Mouse (Mus musculus) kidney, adult 2 months (tissue): ENCODE results near the gene Lrrk1. TPM values are rescaled to one million over a fixed set of nuclear protein-coding genes. Genes with fewer than 3 reads are reported as not detected.
A peak's percentile ranks its signal among the peaks of the same experiment; 100 is the strongest.
"Not testable (repeated sequence)": the region's sequence is repeated elsewhere in the genome, so short reads cannot be mapped to it uniquely, and the experiment has no call there.

Experiments
- DNase-seq: peaks from one replicate; pipeline ENCODE4 v3.0.0; 2021
- H3K27ac ChIP-seq: fragments of 200-500 bp; 2 replicates; pipeline ENCODE4 v1.5.1; 2012; ENCODE audit warnings: low read depth, low read length, control low read depth, inconsistent platforms; ENCODE audit not compliant: insufficient read depth
- H3K27me3 ChIP-seq: fragments of 200-500 bp; replicated peaks from 2 replicates; pipeline ENCODE4 v1.6.1; 2012; ENCODE audit warnings: mild to moderate bottlenecking, moderate library complexity, low read length, inconsistent platforms; ENCODE audit not compliant: control insufficient read depth, insufficient read depth
- H3K36me3 ChIP-seq: fragments of 200-500 bp; 2 replicates; pipeline ENCODE4 v1.6.1; 2012; ENCODE audit warnings: mild to moderate bottlenecking, moderate library complexity, low read length, inconsistent platforms; ENCODE audit not compliant: control insufficient read depth, insufficient read depth
- H3K4me1 ChIP-seq: fragments of 200-500 bp; 2 replicates; pipeline ENCODE4 v1.6.1; 2011; ENCODE audit warnings: low read length; ENCODE audit not compliant: control insufficient read depth, insufficient read depth
- H3K4me3 ChIP-seq: fragments of 200-500 bp; 2 replicates; pipeline ENCODE4 v1.5.1; 2011; ENCODE audit warnings: mild to moderate bottlenecking, low read depth, low read length, control low read depth; ENCODE audit not compliant: insufficient read depth
- CTCF ChIP-seq: fragments of 200-500 bp; conservative IDR thresholded peaks from 2 replicates; pipeline ENCODE4 v1.5.1; 2011; ENCODE audit warnings: low read depth, mild to moderate bottlenecking, control low read depth, low read length, moderate library complexity, mixed read lengths; ENCODE audit not compliant: insufficient read depth, insufficient read length
- POLR2A ChIP-seq: fragments of 200-500 bp; IDR thresholded peaks from one replicate; pipeline ENCODE4 v1.6.1; 2011; ENCODE audit warnings: low read depth, low read length, control low read depth
- WGBS: fragments of 180-500 bp; shearing (Covaris S2); methylation state at CpG from one replicate; pipeline ENCODE4 v1.1.7; 2018; 5-methylcytosine and 5-hydroxymethylcytosine counted together
- polyA plus RNA-seq: library from polyadenylated mRNA; depleted of rRNA; stranded (reverse); fragments of >200 nt; gene quantifications from 2 replicates; pipeline ENCODE4 v1.2.3, GENCODE M21; 2012

Gene Lrrk1
- polyA plus RNA-seq, 1 experiment: 17.3 TPM

DNA sequence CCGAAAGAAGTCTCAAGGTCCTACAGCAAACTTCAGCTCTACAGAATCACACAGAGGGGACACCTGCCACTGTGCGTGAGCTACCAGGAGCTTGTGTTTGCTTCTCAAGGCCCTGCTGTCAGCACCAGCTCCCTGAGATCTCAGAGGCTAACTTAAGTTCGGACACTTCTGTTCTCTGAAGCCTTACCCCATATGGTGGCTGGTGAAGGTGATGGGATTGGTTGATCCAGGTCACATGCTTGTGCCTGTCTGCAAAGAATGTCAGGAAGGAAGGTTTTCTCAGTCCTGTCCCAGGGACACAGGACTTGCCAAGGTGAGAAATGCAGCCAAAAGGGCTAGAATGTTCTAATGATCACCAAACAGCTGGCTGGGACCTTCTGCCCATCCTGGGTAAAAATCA, 187.8 kb downstream of the Lrrk1 start:
- WGBS: 86% methylated on average over 3 of the region's 3 CpGs
- TF ChIP-seq CTCF (no peak), POLR2A (no peak)
- Histone ChIP-seq H3K4me1 (no peaks in the 10 kb centered on the region), H3K27me3 (no peaks in the 10 kb centered on the region), H3K4me3 (no peak overlapping the region), H3K27ac (no peak overlapping the region), H3K36me3 (no peaks in the 10 kb centered on the region)
- no peak for DNase-seq

DNA sequence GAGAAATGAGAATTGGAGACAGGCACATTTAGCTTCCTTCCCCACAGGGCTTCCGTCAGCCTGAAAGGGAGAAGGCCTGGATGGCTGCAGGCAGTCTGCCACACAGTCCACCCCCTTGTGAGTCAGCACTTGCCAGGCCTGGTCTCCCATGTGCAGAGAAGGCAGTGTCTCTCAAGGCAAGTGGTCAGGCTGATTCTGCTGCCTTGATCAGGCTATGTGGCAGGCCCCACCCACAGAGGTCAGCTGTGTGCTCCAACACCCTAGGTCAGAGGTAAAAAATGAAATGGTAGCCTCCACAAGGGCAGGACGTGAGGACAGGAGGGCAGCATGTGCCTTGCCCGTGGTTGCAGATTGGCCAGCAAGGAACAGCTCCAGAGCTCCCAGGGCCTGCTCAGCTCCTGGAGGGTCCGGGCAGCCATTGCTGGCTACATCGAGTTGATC, 188.7 kb downstream of the Lrrk1 start:
- DNase-seq: no peak
- no peaks in the 10 kb centered on the region for H3K4me1 ChIP-seq
- 75% methylated on average over 5 of the region's 5 CpGs for WGBS
- H3K27me3 ChIP-seq: no peaks in the 10 kb centered on the region
- TF ChIP-seq CTCF (no peak), POLR2A (no peak)
- H3K36me3 ChIP-seq: no peaks in the 10 kb centered on the region
- no peak overlapping the region for H3K27ac ChIP-seq
- H3K4me3 ChIP-seq: no peak overlapping the region

DNA sequence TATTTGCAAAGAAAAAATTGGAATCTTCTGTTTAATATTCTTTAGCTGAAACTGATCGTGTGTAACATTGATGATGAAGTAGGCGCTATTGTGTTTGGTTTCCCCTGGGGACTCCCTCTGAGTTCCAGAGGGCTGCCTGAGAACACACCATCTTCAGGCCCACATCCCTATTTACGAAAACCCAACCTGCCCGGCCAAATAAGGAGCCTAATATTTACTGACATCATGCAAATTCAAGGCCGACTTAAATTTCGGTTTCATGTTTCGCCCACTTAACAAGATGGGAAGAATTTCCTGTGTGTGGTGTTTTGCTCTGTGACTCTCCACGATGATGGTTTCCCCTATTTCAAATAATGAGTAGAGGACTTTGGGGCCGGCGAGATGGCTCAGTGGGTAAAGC, 189.7 kb downstream of the Lrrk1 start:
- no peak overlapping the region for H3K4me3 ChIP-seq
- no peak overlapping the region for H3K27ac ChIP-seq
- WGBS: 77% methylated on average over 10 of the region's 10 CpGs
- H3K27me3 ChIP-seq: no peaks in the 10 kb centered on the region
- TF ChIP-seq POLR2A (no peak), CTCF (no peak)
- no peaks in the 10 kb centered on the region for H3K36me3 ChIP-seq
- no peak for DNase-seq
- no peaks in the 10 kb centered on the region for H3K4me1 ChIP-seq

DNA sequence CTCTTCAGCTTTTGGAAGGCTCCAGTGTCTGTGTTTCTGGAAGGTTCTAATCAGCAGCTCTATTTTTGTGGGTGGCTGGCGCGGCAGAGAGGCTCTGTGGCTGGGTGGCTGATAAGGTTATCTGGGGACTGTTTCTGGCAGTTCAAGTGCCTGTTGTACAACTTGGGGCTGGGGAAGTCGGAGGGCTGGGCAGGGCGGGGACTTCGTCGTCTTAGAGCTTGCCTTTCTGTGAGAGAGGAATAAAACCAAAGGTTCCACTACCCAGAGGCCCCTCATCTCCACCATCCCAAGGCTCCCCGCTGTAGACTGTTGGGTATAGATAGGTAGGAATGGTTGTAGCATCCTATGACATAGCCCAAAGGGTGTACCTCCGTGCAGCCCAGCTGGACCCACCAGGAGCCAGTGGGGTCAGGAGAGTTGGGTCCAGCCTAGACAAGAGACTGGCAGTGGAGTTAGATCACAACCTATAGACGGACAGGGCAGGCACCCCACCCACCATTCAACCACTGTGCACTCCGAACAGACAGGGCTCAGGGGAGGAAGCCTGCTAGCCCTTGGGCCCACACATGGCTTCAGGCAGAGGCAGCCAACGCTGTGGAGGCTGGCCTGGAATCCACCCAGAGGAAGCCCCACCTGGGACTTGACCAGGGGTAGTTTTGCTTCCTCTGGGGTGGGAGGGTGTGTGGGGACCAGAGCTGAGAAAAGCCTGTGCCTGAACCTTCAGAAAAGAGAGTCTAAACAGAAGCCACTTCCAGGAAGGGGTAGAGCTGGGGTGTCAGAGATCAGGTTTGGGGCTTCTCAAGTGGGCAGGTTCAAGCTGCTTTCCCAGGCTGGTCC, 191.3 kb downstream of the Lrrk1 start:
- H3K4me3 ChIP-seq: no peak overlapping the region
- no peaks in the 10 kb centered on the region for H3K36me3 ChIP-seq
- H3K4me1 ChIP-seq: no peaks in the 10 kb centered on the region
- no peak for DNase-seq
- TF ChIP-seq CTCF (no peak), POLR2A (no peak)
- H3K27ac ChIP-seq: no peak overlapping the region
- H3K27me3 ChIP-seq: no peaks in the 10 kb centered on the region
- 76% methylated on average over 11 of the region's 11 CpGs for WGBS

DNA sequence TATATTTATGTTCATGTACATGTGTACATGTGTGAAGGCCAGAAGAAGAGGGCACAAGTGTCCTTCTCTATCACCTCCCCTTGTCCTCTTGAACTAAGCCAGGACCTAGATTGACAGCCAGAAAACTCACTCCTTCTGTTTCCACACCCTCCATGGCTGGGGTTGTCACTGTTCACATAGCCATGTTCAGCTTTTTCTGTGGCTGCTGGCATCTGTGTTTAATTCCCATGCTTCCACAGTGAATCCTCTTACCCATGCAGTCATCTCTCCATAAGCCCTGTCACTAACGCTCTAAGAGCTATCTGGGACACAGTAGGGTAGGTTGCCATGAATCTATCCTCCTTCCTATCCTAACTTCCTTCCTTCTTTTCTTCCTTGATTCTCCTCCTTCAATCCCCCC, 192.3 kb downstream of the Lrrk1 start:
- no peaks in the 10 kb centered on the region for H3K36me3 ChIP-seq
- no peak overlapping the region for H3K27ac ChIP-seq
- no peak overlapping the region for H3K4me3 ChIP-seq
- 86% methylated on average over 1 of the region's 1 CpGs for WGBS
- H3K4me1 ChIP-seq: no peaks in the 10 kb centered on the region
- no peak for DNase-seq
- no peak for TF ChIP-seq CTCF
- no peak for TF ChIP-seq POLR2A
- H3K27me3 ChIP-seq: no peaks in the 10 kb centered on the region

DNA sequence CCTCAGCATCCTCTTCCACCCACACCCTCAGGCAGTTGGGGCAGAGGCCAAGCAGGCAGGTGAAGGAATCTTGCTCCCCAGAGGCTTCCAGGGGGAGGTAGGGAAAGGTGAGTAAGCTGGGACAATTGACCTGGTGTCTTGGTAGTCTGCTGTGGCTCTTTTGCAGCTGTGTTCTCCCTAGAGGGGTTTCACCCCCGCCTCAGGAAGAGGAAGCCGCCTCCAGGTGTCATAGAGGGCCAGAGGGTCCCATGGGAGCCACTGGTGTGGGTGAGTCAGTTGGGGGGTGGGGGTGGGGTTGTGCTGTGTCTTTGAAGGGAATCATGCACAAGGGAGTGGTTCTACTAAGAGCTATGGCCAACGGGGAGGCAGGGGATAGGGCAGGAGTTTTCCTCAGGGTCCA, 193.6 kb downstream of the Lrrk1 start:
- WGBS: 72% methylated on average over 3 of the region's 3 CpGs
- no peak overlapping the region for H3K27ac ChIP-seq
- no peak for TF ChIP-seq POLR2A
- no peak for TF ChIP-seq CTCF
- H3K36me3 ChIP-seq: no peaks in the 10 kb centered on the region
- DNase-seq: no peak
- no peak overlapping the region for H3K4me3 ChIP-seq
- no peaks in the 10 kb centered on the region for H3K4me1 ChIP-seq
- H3K27me3 ChIP-seq: no peaks in the 10 kb centered on the region

DNA sequence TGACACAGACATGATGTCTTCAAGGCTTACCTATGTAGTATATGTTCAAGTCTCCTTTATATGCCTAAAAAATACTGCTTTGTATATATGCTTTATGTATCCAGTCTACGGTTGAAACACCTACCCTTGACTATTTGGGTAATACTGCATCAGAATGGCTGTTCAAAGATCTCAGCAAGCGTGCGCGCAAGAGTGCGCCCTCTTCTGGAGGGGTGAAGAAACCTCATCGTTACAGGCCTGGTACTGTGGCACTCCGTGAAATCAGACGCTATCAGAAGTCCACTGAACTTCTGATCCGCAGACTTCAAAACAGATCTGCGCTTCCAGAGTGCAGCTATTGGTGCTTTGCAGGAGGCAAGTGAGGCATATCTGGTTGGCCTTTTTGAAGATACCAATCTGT, 197.8 kb downstream of the Lrrk1 start:
- not testable (repeated sequence) for H3K4me3 ChIP-seq, H3K27ac ChIP-seq, H3K36me3 ChIP-seq, H3K4me1 ChIP-seq, H3K27me3 ChIP-seq
- peak; percentile 39 for TF ChIP-seq CTCF
- DNase-seq: peak; percentile 28
- 88% methylated on average over 10 of the region's 10 CpGs for WGBS
